Mouse (Mus musculus) midbrain, postnatal 0 days (tissue): ENCODE measurements around the gene Rer1. TPM values are rescaled to one million over a fixed set of nuclear protein-coding genes. Genes with fewer than 3 reads are reported as not detected.

ENCODE experiments used
- ATAC-seq: fragments of 200-750 bp; cut with Nextera tagmentation; 2 replicates; pipeline ENCODE4 v1.8.0; 2017; ENCODE audit warnings: moderate number of reproducible peaks, mild to moderate bottlenecking, moderate TSS enrichment, moderate library complexity; ENCODE audit not compliant: low FRiP score
- DNase-seq: peaks from one replicate; pipeline ENCODE4 v3.0.0-alpha.2; 2015; ENCODE audit warnings: low spot score
- H3K27ac ChIP-seq: fragments of 300-500 bp; sonication (generic); 2 replicates; pipeline ENCODE4 v1.5.1; 2014; ENCODE audit warnings: low read depth, mild to moderate bottlenecking, low read length, mixed read lengths
- H3K27me3 ChIP-seq: fragments of 300-500 bp; sonication (generic); 2 replicates; pipeline ENCODE4 v1.6.1; 2014; ENCODE audit warnings: low read length, control low read depth, mixed read lengths; ENCODE audit not compliant: insufficient read depth
- H3K36me3 ChIP-seq: fragments of 300-500 bp; sonication (generic); 2 replicates; pipeline ENCODE4 v1.6.1; 2014; ENCODE audit warnings: low read length, control low read depth, mixed read lengths; ENCODE audit not compliant: insufficient read depth
- H3K4me1 ChIP-seq: fragments of 300-500 bp; sonication (generic); 2 replicates; pipeline ENCODE4 v1.6.1; 2014; ENCODE audit warnings: mild to moderate bottlenecking, control low read depth, antibody characterized with exemption, low read length, mixed read lengths; ENCODE audit not compliant: insufficient read depth
- H3K4me2 ChIP-seq: fragments of 300-500 bp; sonication (generic); 2 replicates; pipeline ENCODE4 v1.6.1; 2014; ENCODE audit warnings: low read depth, mild to moderate bottlenecking, low read length, mixed read lengths; ENCODE audit not compliant: poor library complexity, severe bottlenecking
- H3K4me3 ChIP-seq: fragments of 300-500 bp; sonication (generic); 2 replicates; pipeline ENCODE4 v1.5.1; 2014; ENCODE audit warnings: low read depth, mild to moderate bottlenecking, low read length, moderate library complexity
- H3K9ac ChIP-seq: fragments of 300-500 bp; sonication (generic); replicated peaks from 2 replicates; pipeline ENCODE4 v1.6.1; 2014; ENCODE audit warnings: mild to moderate bottlenecking, low read length, moderate library complexity, mixed read lengths; ENCODE audit not compliant: poor library complexity, severe bottlenecking
- H3K9me3 ChIP-seq: fragments of 300-500 bp; sonication (generic); 2 replicates; pipeline ENCODE4 v1.6.1; 2016; ENCODE audit warnings: low read length, control low read depth
- CTCF ChIP-seq: IDR thresholded peaks from 2 replicates; pipeline ENCODE4 v1.5.1; 2016; ENCODE audit warnings: antibody characterized with exemption, mild to moderate bottlenecking
- WGBS: fragments of 180-500 bp; shearing (Covaris S2); extraction: QIAGEN DNeasy Blood & Tissue Kit; methylation state at CpG from one replicate; pipeline ENCODE4 v1.1.7; 2014; 5-methylcytosine and 5-hydroxymethylcytosine counted together
- polyA plus RNA-seq: library from polyadenylated mRNA; unstranded; fragments of >200 nt; fragmentation: Nextera tagmentation; extraction: Ambion mirVana; gene quantifications from 2 replicates; pipeline ENCODE4 v1.2.1, GENCODE M21; 2015
- total RNA-seq: library from RNA; depleted of rRNA; stranded (reverse); fragments of >200 nt; gene quantifications from 2 replicates; pipeline ENCODE4 v1.2.3, GENCODE M21; 2014

Gene Rer1
- total and polyA plus RNA-seq, 2 experiments from 2014 or later = 91.4 to 132 TPM

GRCm38 (mm10) chr4:155092718-155093430 lies 6.7 kb upstream of the Rer1 start:
- H3K27me3 ChIP-seq = no peaks in the 10 kb centered on the region
- no peak overlapping the region for H3K4me3 ChIP-seq
- H3K4me2 ChIP-seq = no peak overlapping the region
- WGBS = 93% methylated on average over 19 of the region's 19 CpGs
- no peak for DNase-seq
- no peaks in the 10 kb centered on the region for H3K9me3 ChIP-seq
- TF ChIP-seq CTCF = no peak
- ATAC-seq = no peak
- H3K4me1 ChIP-seq = no peaks in the 10 kb centered on the region
- peaks cover 7% of the 10 kb centered on the region; the same call in 1 of the 2 replicates for H3K36me3 ChIP-seq
- H3K9ac ChIP-seq = no peak overlapping the region
- no peak overlapping the region for H3K27ac ChIP-seq

- Histone ChIP-seq H3K4me2 (no peak overlapping the region), H3K27me3 (no peaks in the 10 kb centered on the region), H3K4me1 (peaks cover 6% of the 10 kb centered on the region), H3K9ac (no peak overlapping the region), H3K27ac (no peak overlapping the region), H3K4me3 (no peak overlapping the region), H3K9me3 (no peaks in the 10 kb centered on the region), H3K36me3 (peaks cover 7% of the 10 kb centered on the region; the same call in 1 of the 2 replicates)
- no peak for ATAC-seq
- DNase-seq = no peak
- WGBS = 94% methylated on average over 13 of the region's 13 CpGs
- no peak for TF ChIP-seq CTCF
These were observed 4.7 kb upstream of the Rer1 start for GRCm38 (mm10) chr4:155090688-155091449.

- 93% methylated on average over 4 of the region's 4 CpGs for WGBS
- DNase-seq = no peak
- Histone ChIP-seq H3K36me3 (peaks cover 7% of the 10 kb centered on the region; the same call in 1 of the 2 replicates), H3K9me3 (no peaks in the 10 kb centered on the region), H3K4me3 (no peak overlapping the region), H3K4me2 (no peak overlapping the region), H3K9ac (no peak overlapping the region), H3K27ac (no peak overlapping the region), H3K27me3 (no peaks in the 10 kb centered on the region), H3K4me1 (peaks cover 6% of the 10 kb centered on the region)
- no peak for ATAC-seq
- no peak for TF ChIP-seq CTCF
These were observed 4.0 kb upstream of the Rer1 start for GRCm38 (mm10) chr4:155090147-155090546.

GRCm38 (mm10) chr4:155089241-155089640 lies 3.1 kb upstream of the Rer1 start:
- Histone ChIP-seq H3K9me3 (no peaks in the 10 kb centered on the region), H3K4me1 (peaks cover 10% of the 10 kb centered on the region), H3K36me3 (peaks cover 7% of the 10 kb centered on the region; the same call in 1 of the 2 replicates), H3K27me3 (no peaks in the 10 kb centered on the region), H3K9ac (no peak overlapping the region), H3K4me3 (no peak overlapping the region), H3K4me2 (no peak overlapping the region), H3K27ac (no peak overlapping the region)
- DNase-seq (no peak), ATAC-seq (no peak)
- TF ChIP-seq CTCF = no peak
- 89% methylated on average over 5 of the region's 5 CpGs for WGBS

- Histone ChIP-seq H3K4me2 (peak overlapping the region; percentile 72), H3K9ac (peak overlapping the region; percentile 91), H3K9me3 (no peaks in the 10 kb centered on the region), H3K27ac (peak overlapping the region; percentile 86), H3K36me3 (peaks cover 17% of the 10 kb centered on the region; the same call in 1 of the 2 replicates), H3K4me1 (peaks cover 10% of the 10 kb centered on the region), H3K27me3 (no peaks in the 10 kb centered on the region), H3K4me3 (peak overlapping the region; percentile 89)
- no peak for TF ChIP-seq CTCF
- ATAC-seq (no peak; the same call in 1 of the 2 replicates), DNase-seq (no peak)
- 7% methylated on average over 30 of the region's 35 CpGs for WGBS
These were observed 725 bp downstream of the Rer1 start for GRCm38 (mm10) chr4:155085206-155086107.
